Mouse (Mus musculus): ENCODE measurements around the gene Plch1. TPM values are rescaled to one million over a fixed set of nuclear protein-coding genes. Genes with fewer than 3 reads are reported as not detected.

Plch1 gene
- 0.50 and 0.68 TPM in 2 replicates for polyA plus RNA-seq (2016; fragmentation: Nextera tagmentation; extraction: Ambion mirVana)

DNA sequence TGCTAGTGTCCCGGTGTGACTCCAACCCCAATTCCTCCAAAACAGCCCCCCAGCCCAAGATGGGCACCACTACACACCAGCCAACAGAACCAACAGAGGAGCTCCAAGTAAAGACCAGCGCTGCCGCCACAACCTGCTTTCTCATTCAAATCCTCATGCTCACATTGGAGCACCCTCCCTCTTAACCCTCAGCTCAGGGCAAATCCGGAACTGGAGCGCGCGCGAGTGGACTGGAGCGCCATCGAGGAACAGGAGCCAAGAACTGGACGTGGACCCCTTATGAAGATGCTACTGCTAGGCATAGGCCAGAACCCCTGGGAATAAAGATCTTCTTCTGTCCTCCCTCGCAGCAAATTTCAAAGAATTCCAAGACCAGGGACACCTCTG is at the start of gene Plch1:
Gene Plch1 (minus strand): TSS at position 164 of the 387 bp plus-strand sequence.
- peaks cover 11% of the 10 kb centered on the region; the same call in 1 of the 2 replicates for H3K4me1 ChIP-seq (replicated peaks)
- no peak within 1 kb of the TSS for H3K27ac ChIP-seq (ENCODE audit: poor library complexity, severe bottlenecking)
- no peaks in the 10 kb centered on the region for H3K9me3 ChIP-seq (replicated peaks)
- peak within 1 kb of the TSS; percentile 100 for H3K4me2 ChIP-seq
- no peaks in the 10 kb centered on the region for H3K36me3 ChIP-seq
- peak within 1 kb of the TSS; percentile 71 for H3K9ac ChIP-seq
- ATAC-seq (ENCODE audit: insufficient number of reproducible peaks, low FRiP score), result peak; percentile 71
- H3K4me3 ChIP-seq, result peak within 1 kb of the TSS; percentile 71
- WGBS, result under 1% methylated on average over 12 of the region's 12 CpGs
- no peaks in the 10 kb centered on the region; the same call in none of the 2 replicates for H3K27me3 ChIP-seq (replicated peaks)

DNA sequence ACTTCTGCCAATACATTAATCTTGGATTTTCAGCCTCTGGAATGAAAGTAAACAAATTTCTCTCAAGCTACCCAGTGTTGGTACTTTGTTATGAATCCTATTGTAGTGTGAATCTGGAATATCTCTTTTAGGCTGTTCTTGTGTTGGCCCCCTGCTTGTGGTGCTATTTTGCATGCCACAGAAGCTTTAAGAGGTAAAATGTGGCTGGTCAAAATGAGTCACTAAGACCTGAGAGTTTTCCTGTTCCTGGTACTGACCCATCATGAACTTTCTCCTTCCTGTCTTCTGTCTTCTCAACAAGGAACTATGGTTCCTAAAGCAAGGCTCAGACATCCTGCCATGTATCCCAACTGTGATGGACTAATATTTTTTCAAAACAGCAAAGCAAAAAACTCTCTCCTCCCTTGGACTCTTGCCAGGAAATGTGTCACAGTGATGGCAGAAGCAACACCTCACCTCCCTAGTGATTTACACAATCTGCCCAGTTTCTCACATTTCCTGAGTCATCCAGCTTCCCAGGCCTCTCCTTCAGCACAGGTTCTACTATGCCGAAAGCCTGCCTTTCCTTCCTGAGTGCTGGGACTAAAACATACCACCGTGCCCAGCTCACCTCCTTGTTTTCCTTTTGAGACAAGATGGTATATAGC is 42.1 kb upstream of the Plch1 start:
- no peak overlapping the region for H3K9ac ChIP-seq

DNA sequence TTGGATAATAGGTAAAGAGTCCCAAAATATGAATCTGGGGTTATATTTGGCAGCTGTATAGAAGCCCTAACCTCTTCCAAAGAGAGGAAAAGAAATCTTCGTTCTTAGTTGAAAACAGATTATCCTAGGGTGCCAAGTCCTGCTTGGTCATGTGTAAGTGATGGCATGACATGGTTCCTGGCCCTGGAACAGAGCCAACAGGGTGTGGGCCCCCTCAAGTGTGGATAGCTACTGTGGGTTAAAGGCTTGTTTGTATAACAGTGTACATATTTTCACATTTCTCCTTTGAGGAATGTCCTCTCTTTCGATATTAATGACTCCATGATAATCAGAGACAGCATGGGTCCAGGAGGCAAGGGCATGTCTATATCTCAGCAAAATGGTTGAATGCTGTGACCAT is 39.7 kb upstream of the Plch1 start:
- 88% methylated on average over 2 of the region's 2 CpGs for WGBS
- Histone ChIP-seq H3K4me2 (no peak overlapping the region), H3K4me1 (replicated peaks) (no peaks in the 10 kb centered on the region), H3K27me3 (replicated peaks) (no peaks in the 10 kb centered on the region), H3K9ac (no peak overlapping the region), H3K36me3 (peaks cover 7% of the 10 kb centered on the region; the same call in 1 of the 2 replicates), H3K4me3 (no peak overlapping the region), H3K9me3 (replicated peaks) (no peaks in the 10 kb centered on the region), H3K27ac (ENCODE audit: poor library complexity, severe bottlenecking) (no peak overlapping the region)
- no peak for ATAC-seq (ENCODE audit: insufficient number of reproducible peaks, low FRiP score)

More for the DNA sequence above, 42.1 kb upstream of the Plch1 start:
- H3K9me3 ChIP-seq (replicated peaks), result no peaks in the 10 kb centered on the region
- 68% methylated on average over 2 of the region's 2 CpGs for WGBS
- H3K27ac ChIP-seq (ENCODE audit: poor library complexity, severe bottlenecking), result no peak overlapping the region
- H3K27me3 ChIP-seq (replicated peaks), result no peaks in the 10 kb centered on the region
- no peaks in the 10 kb centered on the region for H3K4me1 ChIP-seq (replicated peaks)
- no peak overlapping the region for H3K4me3 ChIP-seq
- H3K36me3 ChIP-seq, result peaks cover 9% of the 10 kb centered on the region; the same call in 1 of the 2 replicates
- no peak overlapping the region for H3K4me2 ChIP-seq
- no peak for ATAC-seq (ENCODE audit: insufficient number of reproducible peaks, low FRiP score)

DNA sequence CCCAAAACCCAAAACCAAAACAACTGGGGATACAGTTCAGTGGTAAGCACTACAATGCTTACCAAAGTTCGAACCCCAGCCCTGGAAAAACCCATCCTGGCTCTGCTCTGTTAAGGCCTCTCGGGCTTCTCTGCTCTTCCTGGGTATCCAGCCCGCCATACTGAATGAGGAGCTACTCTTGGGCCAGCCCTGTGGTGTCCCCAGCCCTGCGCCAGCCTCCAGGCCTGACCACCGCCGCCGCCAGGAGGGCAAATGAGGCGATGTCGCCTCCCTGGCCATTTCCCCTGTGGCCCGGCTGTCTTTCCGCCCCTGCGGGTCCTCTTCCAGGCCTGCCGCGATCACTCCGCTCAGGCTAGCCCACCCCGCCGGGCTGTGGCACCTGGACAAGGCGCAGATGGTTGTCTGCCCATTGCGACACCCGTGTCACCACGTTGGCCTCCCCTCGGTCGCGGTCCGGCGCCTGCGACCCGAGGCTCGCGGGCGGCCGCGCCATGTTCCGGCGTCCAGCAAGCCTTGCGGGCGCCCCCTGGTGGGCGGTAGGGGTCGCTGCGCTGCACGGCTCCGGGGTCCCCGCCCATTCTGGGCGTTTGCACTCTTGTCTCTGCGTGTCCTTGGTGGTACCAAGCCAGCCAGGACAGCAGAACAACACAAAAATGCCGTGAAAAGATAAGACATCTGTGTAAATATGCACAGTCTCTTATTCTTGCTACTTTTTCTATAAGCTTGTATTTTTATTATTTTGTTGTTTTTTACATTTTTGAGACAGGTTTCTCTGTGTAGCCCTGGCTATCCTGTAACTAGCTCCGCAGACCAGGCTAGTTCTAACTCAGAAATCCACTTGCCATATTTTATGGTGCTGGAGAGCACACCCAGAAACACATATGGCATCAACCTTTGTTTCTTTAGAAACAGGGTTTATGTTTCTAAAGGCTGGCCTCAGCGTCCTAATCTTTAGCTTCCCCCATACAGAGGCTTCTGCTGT is 29.9 kb upstream of the Plch1 start, which contains the start of gene E130311K13Rik:
Gene E130311K13Rik (minus strand): TSS at position 595 of the 982 bp plus-strand sequence.
- Histone ChIP-seq H3K27ac (ENCODE audit: poor library complexity, severe bottlenecking) (peak within 1 kb of the TSS; percentile 46; the same call in 1 of the 2 replicates), H3K36me3 (peaks cover 4% of the 10 kb centered on the region; the same call in 1 of the 2 replicates), H3K9me3 (replicated peaks) (no peaks in the 10 kb centered on the region), H3K9ac (peak within 1 kb of the TSS; percentile 75), H3K4me3 (peak within 1 kb of the TSS; percentile 56), H3K4me2 (peak within 1 kb of the TSS; percentile 65), H3K27me3 (replicated peaks) (no peaks in the 10 kb centered on the region), H3K4me1 (replicated peaks) (0 out of 2 replicates have a peak, but pooled peaks cover 3% of the 10 kb centered on the region)
- 4% methylated on average over 47 of the region's 48 CpGs for WGBS
- ATAC-seq (ENCODE audit: insufficient number of reproducible peaks, low FRiP score), result peak; percentile 96

DNA sequence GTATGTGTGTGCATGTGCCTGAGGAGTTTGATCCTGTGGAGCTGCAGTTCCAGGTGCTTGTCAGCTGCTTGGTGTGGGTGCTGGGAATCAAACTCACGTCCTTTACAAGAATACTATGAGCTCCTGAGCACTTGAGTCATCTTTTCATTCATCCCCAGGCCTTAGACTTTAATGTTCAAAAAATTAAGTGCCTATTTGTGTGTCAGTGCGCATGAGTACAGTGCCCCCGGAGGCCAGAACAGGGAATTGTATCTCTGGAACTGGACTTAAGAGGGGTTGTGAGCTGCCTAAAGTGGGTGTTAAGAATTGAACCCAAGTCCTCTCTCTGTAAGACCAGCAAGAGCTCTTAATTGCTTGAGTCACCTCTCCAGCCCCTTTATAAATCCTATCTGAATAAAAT is 20.4 kb upstream of the Plch1 start:
- 64% methylated on average over 3 of the region's 3 CpGs for WGBS
- no peak overlapping the region for H3K27ac ChIP-seq (ENCODE audit: poor library complexity, severe bottlenecking)
- no peaks in the 10 kb centered on the region for H3K27me3 ChIP-seq (replicated peaks)

DNA sequence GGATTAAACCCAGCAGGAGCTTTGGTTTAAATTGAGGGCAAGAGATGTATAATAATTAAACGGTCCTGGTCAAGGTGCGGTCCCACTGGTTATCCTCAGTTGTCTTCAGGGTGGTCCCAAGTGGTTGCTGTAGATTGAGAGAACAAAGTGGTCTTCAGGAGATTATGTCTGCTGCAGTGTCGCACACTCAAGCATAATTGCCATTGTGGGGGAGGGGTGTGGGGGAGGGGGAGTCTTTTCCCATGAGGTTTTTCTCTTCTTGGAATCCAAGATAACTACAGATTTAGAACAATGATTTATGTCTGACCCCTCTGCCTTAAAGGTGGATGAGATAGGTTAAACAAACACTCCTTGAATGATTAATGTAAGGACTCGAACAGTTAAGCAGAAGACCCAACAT is 11.0 kb upstream of the Plch1 start:
- Histone ChIP-seq H3K9me3 (replicated peaks) (no peaks in the 10 kb centered on the region), H3K4me2 (no peak overlapping the region), H3K36me3 (peaks cover 7% of the 10 kb centered on the region; the same call in 1 of the 2 replicates), H3K27me3 (replicated peaks) (no peaks in the 10 kb centered on the region), H3K4me1 (replicated peaks) (0 out of 2 replicates have a peak, but pooled peaks cover 2% of the 10 kb centered on the region), H3K9ac (no peak overlapping the region), H3K4me3 (no peak overlapping the region), H3K27ac (ENCODE audit: poor library complexity, severe bottlenecking) (no peak overlapping the region)
- WGBS, result 72% methylated on average over 4 of the region's 4 CpGs
- no peak for ATAC-seq (ENCODE audit: insufficient number of reproducible peaks, low FRiP score)

More for the DNA sequence above, 20.4 kb upstream of the Plch1 start:
- no peaks in the 10 kb centered on the region for H3K9me3 ChIP-seq (replicated peaks)
- no peak overlapping the region for H3K9ac ChIP-seq
- H3K4me1 ChIP-seq (replicated peaks), result no peaks in the 10 kb centered on the region
- no peak overlapping the region for H3K4me2 ChIP-seq
- peaks cover 26% of the 10 kb centered on the region for H3K36me3 ChIP-seq
- H3K4me3 ChIP-seq, result no peak overlapping the region
- no peak for ATAC-seq (ENCODE audit: insufficient number of reproducible peaks, low FRiP score)

DNA sequence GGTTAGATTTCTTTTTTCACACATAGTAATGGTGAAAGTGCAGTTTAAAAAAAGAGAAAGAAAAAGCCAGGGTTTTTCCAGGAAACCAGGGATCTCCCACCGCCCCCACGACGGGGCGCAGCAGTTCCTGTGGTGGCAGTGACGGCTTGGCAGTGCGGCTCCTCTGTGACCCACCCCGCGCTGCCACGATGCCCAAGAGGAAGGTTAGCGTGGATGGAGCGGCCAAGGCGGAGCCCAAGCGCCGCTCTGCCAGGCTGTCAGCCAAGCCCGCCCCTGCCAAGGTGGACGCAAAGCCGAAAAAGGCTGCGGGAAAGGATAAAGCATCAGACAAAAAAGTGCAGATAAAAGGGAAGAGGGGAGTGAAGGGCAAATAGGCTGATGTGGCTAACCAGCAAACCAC is 6.0 kb upstream of the Plch1 start:
- Histone ChIP-seq H3K9ac (0 out of 2 replicates have a peak overlapping the region, but pooled peaks have one; percentile 28), H3K27ac (ENCODE audit: poor library complexity, severe bottlenecking) (no peak overlapping the region), H3K9me3 (replicated peaks) (no peaks in the 10 kb centered on the region), H3K36me3 (no peaks in the 10 kb centered on the region), H3K4me1 (replicated peaks) (0 out of 2 replicates have a peak, but pooled peaks cover 6% of the 10 kb centered on the region), H3K4me3 (peak overlapping the region; percentile 40), H3K4me2 (peak overlapping the region; percentile 72), H3K27me3 (replicated peaks) (no peaks in the 10 kb centered on the region; the same call in none of the 2 replicates)
- WGBS, result 4% methylated on average over 18 of the region's 18 CpGs
- no peak for ATAC-seq (ENCODE audit: insufficient number of reproducible peaks, low FRiP score)

DNA sequence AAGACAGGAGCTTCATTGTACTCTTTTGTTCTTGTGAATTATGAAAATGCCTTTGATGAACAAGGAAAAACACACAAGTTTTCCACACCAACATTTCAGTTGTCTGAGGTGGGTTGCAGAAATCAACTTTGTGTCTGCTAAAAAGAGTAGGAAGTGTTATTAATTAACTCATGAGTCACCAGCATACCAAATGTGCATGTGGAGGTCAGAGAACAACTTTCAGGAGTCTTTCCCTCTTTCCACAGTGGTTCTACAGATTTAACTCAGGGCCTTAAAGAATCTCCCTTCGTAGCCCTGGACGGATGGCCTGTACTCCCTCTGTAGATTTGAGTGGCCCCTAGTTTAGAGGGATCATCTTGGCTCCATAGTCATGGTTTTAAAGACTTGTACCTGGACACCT is 4.9 kb upstream of the Plch1 start:
- Histone ChIP-seq H3K27ac (ENCODE audit: poor library complexity, severe bottlenecking) (no peak overlapping the region), H3K27me3 (replicated peaks) (no peaks in the 10 kb centered on the region; the same call in none of the 2 replicates), H3K4me2 (no peak overlapping the region), H3K9ac (no peak overlapping the region), H3K36me3 (no peaks in the 10 kb centered on the region), H3K9me3 (replicated peaks) (no peaks in the 10 kb centered on the region), H3K4me3 (no peak overlapping the region), H3K4me1 (replicated peaks) (0 out of 2 replicates have a peak, but pooled peaks cover 10% of the 10 kb centered on the region)
- 73% methylated on average over 2 of the region's 2 CpGs for WGBS
- no peak for ATAC-seq (ENCODE audit: insufficient number of reproducible peaks, low FRiP score)

DNA sequence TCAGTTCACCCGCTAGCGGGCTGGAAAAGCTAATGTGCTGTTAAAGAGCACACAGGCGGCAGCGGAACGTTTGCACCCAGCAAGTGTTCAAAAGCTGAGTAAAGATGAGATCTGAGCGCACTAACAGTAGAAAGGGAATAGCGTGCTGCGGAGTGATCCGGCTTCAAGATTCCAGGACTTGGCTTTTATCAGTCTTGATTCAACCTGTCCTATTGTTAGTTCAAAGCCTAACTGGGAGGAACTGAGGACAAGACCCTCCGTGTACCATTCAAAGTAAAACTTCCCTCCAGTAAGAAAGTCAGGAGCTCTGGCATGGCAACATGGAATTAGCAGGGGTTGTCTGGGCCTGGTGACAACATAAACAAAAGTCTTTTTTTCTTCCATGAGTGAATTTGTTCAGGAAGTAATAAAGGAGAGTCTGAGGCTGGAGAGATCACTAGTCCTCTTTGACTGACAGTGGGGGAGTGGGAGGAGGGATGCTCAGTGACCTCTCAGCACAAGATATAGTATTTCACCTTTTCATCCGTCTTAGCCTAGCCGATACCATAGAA is 824 bp upstream of the Plch1 start:
- H3K27me3 ChIP-seq (replicated peaks), result no peaks in the 10 kb centered on the region; the same call in none of the 2 replicates
- no peak overlapping the region for H3K27ac ChIP-seq (ENCODE audit: poor library complexity, severe bottlenecking)
- peaks cover 11% of the 10 kb centered on the region; the same call in 1 of the 2 replicates for H3K4me1 ChIP-seq (replicated peaks)
- WGBS, result 6% methylated on average over 12 of the region's 12 CpGs
- no peak for ATAC-seq (ENCODE audit: insufficient number of reproducible peaks, low FRiP score)
- H3K9me3 ChIP-seq (replicated peaks), result no peaks in the 10 kb centered on the region
- H3K36me3 ChIP-seq, result no peaks in the 10 kb centered on the region
- no peak overlapping the region for H3K9ac ChIP-seq
- peak overlapping the region; percentile 100 for H3K4me2 ChIP-seq
- peak overlapping the region; percentile 71 for H3K4me3 ChIP-seq

DNA sequence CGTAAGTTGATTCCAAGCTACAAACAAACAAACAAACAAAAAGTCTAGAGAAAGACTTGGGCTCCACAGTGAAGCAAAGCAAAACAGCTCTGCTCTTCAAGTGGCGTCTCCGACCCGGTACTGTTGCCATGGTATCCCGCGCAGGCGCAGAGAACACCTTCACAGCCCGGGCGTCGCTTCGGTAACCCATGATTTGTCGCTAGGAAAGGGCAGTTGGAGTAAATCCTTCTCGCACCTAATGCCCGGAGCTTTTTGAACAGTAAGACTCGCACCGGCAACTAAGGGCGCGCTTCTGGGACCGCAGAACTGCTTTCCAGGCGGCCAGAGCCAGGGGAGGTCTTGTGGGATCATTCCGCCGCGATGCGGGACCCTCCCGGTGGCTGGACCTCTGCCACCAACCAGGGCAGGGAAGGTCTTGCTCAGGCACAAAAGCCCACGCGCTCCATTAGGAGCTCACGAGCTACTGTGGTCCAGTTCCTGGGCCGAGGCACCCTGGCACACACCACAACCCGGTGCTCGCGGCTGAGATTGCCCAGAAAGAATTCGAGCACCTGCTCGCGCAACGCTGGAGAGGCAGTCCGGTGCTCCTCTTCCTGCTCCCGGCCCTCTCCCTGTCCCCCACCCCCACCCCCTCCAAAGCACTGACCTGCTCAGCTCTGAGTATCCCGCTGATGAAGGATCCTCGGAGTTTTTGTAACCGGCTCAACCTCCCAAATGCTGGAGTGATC is 527 bp downstream of the Plch1 start:
- Histone ChIP-seq H3K36me3 (no peaks in the 10 kb centered on the region), H3K9ac (peak overlapping the region; percentile 71), H3K4me1 (replicated peaks) (peaks cover 11% of the 10 kb centered on the region; the same call in 1 of the 2 replicates), H3K27me3 (replicated peaks) (no peaks in the 10 kb centered on the region; the same call in 1 of the 2 replicates), H3K27ac (ENCODE audit: poor library complexity, severe bottlenecking) (no peak overlapping the region), H3K4me2 (peak overlapping the region; percentile 100), H3K9me3 (replicated peaks) (no peaks in the 10 kb centered on the region), H3K4me3 (peak overlapping the region; percentile 71)
- WGBS, result under 1% methylated on average over 41 of the region's 41 CpGs
- peak; percentile 79 for ATAC-seq (ENCODE audit: insufficient number of reproducible peaks, low FRiP score)

All from heart, embryonic 12.5 days (tissue).